Mouse (Mus musculus) embryonic fibroblast, embryonic 13.5 days (primary cell): ENCODE results near the gene Arsk.

ENCODE experiments used
- CTCF ChIP-seq: IDR thresholded peaks from 2 replicates; pipeline ENCODE4 v1.5.1; 2011; ENCODE audit warnings: mild to moderate bottlenecking, control low read depth, low read length, moderate library complexity, borderline replicate concordance; ENCODE audit not compliant: insufficient read depth
- POLR2A ChIP-seq: IDR thresholded peaks from 2 replicates; pipeline ENCODE4 v1.6.1; 2011; ENCODE audit warnings: low read depth, mild to moderate bottlenecking, control low read depth, low read length, moderate library complexity

GRCm38 (mm10) chr13:76063548-76063947 lies 34.9 kb downstream of the Arsk start:
- no peak for TF ChIP-seq POLR2A
- TF ChIP-seq CTCF: no peak
